Mouse (Mus musculus) spleen, postnatal 14 days (tissue): ENCODE results near the gene Smarca1.

Source experiments
- DNase-seq, 2 experiments: peaks; one replicate each; pipeline ENCODE4 v3.0.0; 2021 to 2022; ENCODE audit warnings: low spot score in 2 of 2

The Smarca1 gene

GRCm38 (mm10) chrX:47892431-47893024, at the start of gene Smarca1:
TSS of gene Smarca1 (minus strand) at chrX:47892974.
- DNase-seq: no peak

GRCm38 (mm10) chrX:47937740-47938139, 45.0 kb upstream of the Smarca1 start:
- no peak for DNase-seq

GRCm38 (mm10) chrX:47936885-47937284, 44.1 kb upstream of the Smarca1 start:
- no peak for DNase-seq

GRCm38 (mm10) chrX:47934352-47934751, 41.6 kb upstream of the Smarca1 start:
- no peak for DNase-seq

- no peak for DNase-seq
Observed at GRCm38 (mm10) chrX:47930449-47930848, 37.7 kb upstream of the Smarca1 start.

- no peak for DNase-seq
Observed at GRCm38 (mm10) chrX:47927981-47928380, 35.2 kb upstream of the Smarca1 start.

- DNase-seq: no peak
Observed at GRCm38 (mm10) chrX:47920541-47920940, 27.8 kb upstream of the Smarca1 start.

GRCm38 (mm10) chrX:47916831-47917230, 24.1 kb upstream of the Smarca1 start:
- no peak for DNase-seq

- no peak for DNase-seq
Observed at GRCm38 (mm10) chrX:47913543-47913938, 20.8 kb upstream of the Smarca1 start.

- DNase-seq: no peak
Observed at GRCm38 (mm10) chrX:47912904-47913542, 20.2 kb upstream of the Smarca1 start.

GRCm38 (mm10) chrX:47912306-47912792, 19.6 kb upstream of the Smarca1 start, which contains the start of gene Ocrl:
TSS of gene Ocrl (plus strand) at chrX:47912387.
- peak; percentile 21 to 55 for DNase-seq

GRCm38 (mm10) chrX:47891907-47892430, 805 bp downstream of the Smarca1 start:
- no peak for DNase-seq

- no peak for DNase-seq
Observed at GRCm38 (mm10) chrX:47891243-47891906, 1.4 kb downstream of the Smarca1 start.

GRCm38 (mm10) chrX:47887401-47887800, 5.4 kb downstream of the Smarca1 start:
- no peak for DNase-seq

GRCm38 (mm10) chrX:47882813-47883212, 10.0 kb downstream of the Smarca1 start:
- no peak for DNase-seq

- no peak for DNase-seq
Observed at GRCm38 (mm10) chrX:47880052-47880451, 12.7 kb downstream of the Smarca1 start.

GRCm38 (mm10) chrX:47858544-47858943, 34.2 kb downstream of the Smarca1 start:
- no peak for DNase-seq

- DNase-seq: no peak
Observed at GRCm38 (mm10) chrX:47835835-47836195, 57.0 kb downstream of the Smarca1 start.

- no peak for DNase-seq
Observed at GRCm38 (mm10) chrX:47835098-47835834, 57.5 kb downstream of the Smarca1 start.

- DNase-seq: no peak
Observed at GRCm38 (mm10) chrX:47833431-47833830, 59.3 kb downstream of the Smarca1 start.

- DNase-seq: no peak
Observed at GRCm38 (mm10) chrX:47820566-47820965, 72.2 kb downstream of the Smarca1 start.

GRCm38 (mm10) chrX:47808717-47809116, 84.1 kb downstream of the Smarca1 start:
- DNase-seq: no peak
